Mouse (Mus musculus): Measurements from ENCODE around the gene Gimap4.

GRCm38 (mm10) chr6:48676860-48677415, 7.4 kb upstream of the Gimap4 start:
- TF ChIP-seq CTCF (IDR thresholded peaks at IDR 0.05; ENCODE audit: low read depth, low read length) (no peak), GATA1 (IDR thresholded peaks at IDR 0.05; ENCODE audit: borderline replicate concordance, low read length) (no peak)
